Mouse (Mus musculus): ENCODE results near the gene Sik3.

GRCm38 (mm10) chr9:46188370-46188769 lies 175.8 kb downstream of the Sik3 start:
- no peak for TF ChIP-seq CTCF (IDR thresholded peaks at IDR 0.05; ENCODE audit: low read depth, low read length)
- no peak for TF ChIP-seq POLR2A (IDR thresholded peaks at IDR 0.05; ENCODE audit: extremely low read depth, insufficient read depth, low read length)
